Mouse (Mus musculus) CD8-positive naive resting alpha-beta T cell, adult 2 months (primary cell): ENCODE results near the gene Pdp2.
"Not testable (repeated sequence)": the region's sequence is repeated elsewhere in the genome, so short reads cannot be mapped to it uniquely, and the experiment has no call there.

ENCODE experiments used
- DNase-seq, 2 experiments: peaks; one replicate each; pipeline ENCODE4 v3.0.0; 2022; ENCODE audit warnings: low read depth in 2 of 2, low spot score in 2 of 2

Gene Pdp2

DNA sequence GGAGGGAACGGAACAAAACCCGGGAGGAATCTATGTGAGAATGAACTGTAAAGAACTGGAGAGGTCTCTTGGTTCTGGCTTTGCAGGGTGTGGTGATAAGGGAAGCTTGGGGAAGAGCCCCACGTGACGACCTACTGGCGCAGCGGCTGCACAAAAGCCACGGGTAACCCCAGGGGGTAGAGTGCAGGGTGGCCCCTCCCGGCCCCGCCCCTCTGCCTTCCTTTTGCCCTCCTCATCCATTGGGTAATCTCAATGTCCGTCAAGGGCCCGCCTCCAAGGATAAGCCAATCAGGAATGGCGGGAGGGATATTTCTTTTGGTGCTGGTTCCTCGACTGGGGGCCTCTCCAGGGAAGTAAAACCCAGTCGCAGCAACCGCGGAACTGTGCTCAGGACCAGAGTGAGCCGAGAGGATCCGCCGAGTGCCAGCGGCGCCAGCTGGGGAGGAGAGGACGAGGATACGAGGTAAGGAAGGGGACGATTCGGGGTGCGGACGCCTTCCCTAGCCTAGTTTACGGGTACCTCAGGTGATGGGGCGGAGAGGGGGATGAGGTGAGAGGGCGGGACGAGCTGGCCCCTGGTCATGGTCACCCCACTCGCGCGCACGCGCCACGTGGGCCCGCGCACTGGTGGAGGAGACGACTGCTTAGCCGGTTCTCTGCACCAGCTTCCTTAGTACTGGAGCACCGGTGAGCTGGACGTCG lies at the start of gene Pdp2:
Gene Pdp2 (plus strand): TSS at position 319 of the 702 bp plus-strand sequence.
- DNase-seq: peak; percentile 80 to 82

DNA sequence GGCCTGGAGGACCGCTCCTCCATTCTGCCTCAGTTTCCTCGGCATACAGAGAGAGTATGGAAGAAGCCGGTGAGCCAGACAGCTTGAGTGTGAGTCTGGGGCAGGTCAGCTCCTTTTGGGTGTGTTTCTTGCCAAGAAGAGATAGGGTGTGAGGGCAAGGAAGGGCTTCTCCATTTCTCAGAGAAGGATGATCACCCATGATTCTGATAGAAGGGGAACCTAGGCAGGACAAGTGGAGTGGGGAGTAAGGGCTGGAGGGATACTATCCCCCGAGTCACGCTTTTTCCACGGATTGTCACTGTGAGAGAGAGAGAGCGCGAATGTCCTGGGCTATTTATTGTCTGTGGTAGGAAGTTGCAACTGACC lies 49.8 kb upstream of the Pdp2 start:
- no peak for DNase-seq

DNA sequence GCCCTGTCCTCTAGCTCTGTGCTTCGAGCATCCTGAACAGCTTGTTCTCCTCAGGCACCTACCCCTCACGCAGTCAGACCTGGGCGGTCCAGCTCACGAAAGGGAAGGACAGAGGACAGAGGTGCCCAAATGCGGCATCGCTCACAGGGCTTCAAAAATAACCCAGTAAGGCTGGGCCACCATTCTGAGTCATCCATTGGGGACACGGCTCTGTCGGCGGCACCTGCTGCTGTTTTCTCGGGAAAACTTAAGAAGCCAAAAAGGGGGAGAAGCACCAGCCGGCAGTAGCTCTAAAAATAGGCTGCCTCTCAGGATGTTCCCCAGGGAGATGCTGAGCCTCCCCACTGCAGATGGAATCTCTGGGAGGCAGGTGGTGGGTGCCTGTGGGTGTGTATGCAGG lies 49.1 kb upstream of the Pdp2 start:
- DNase-seq: no peak

DNA sequence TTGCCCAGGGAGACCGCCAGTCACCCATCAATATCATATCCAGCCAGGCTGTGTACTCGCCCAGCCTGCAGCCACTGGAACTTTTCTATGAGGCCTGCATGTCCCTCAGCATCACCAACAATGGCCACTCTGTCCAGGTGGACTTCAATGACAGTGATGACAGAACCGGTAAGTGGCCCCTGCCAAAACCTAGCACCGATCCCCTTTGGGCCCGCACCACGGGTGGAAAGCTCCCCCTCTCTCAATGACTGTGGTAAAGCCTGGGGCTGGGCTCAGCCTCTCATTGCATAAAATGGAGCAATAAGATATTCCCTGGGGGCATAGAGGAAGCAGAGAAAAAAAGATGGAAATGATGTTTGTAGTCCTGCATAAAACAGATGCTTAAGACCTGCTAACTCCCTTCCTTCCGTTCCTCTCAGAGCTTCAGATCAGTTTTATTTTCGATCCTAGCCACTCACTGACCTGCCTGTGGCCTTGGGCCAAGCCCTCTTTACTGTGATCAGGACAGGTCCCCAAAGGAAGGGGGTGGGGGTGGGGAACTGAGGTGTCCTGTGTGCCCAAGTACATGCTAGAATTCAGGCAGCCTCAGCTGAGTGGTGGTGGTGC lies 47.7 kb upstream of the Pdp2 start:
- no peak for DNase-seq

DNA sequence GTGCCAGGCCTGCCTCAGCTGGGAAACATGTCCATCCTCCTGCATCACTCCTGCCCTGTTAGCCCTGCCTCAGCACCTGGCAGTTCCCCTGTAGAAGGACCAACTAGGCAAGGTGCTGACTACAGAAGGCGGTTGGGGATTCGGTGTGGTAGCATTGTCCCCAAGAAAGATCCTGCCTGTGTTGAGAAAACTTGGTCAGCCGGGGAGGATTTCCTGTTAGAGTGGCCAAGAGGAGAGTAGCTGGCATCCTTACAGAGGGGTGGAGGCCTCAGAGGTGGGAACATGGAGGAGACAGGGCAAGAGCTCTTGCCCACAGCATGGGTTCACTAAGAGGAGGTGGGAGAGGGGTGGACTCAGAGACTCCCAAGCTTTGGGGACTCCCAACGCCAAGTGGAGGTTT lies 36.1 kb upstream of the Pdp2 start:
- no peak for DNase-seq

DNA sequence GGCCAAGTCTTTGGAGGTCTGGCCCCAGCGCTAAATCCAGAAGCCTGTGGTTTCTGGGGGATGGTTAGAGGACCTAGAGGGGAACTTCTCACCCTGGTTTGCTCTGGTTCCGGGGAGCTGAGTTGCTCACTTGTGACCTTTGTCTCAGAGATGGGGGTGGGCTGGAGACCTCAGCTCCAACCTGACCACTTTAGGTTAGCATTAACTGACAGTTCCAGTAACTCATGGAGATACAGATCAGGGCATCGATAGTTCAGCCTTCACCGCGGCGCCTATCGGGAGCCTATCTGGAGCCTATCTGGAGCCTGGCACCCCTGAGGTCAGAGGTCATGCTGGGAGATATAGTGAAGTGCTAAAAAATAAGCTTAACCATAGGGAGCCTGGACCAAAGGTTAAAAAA lies 34.0 kb upstream of the Pdp2 start:
- DNase-seq: no peak

DNA sequence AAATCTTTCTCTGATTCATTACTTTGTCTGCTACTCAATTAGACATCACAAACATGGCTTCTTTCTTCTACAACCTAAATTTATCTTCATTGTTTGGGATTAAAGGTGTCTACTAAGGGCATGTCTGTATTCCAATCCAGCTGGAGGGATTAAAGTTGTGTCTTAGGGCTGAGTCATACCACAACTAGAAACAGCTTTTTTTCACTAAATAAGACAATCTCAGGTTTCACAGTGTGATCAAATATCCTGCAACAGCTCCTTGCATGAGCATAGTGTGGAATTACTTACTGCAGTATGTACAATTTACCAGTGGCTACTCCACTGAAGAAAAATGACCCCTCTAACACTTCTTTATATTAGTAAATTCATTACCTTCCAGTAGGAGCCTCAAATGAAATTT lies 30.5 kb upstream of the Pdp2 start:
- no peak for DNase-seq

DNA sequence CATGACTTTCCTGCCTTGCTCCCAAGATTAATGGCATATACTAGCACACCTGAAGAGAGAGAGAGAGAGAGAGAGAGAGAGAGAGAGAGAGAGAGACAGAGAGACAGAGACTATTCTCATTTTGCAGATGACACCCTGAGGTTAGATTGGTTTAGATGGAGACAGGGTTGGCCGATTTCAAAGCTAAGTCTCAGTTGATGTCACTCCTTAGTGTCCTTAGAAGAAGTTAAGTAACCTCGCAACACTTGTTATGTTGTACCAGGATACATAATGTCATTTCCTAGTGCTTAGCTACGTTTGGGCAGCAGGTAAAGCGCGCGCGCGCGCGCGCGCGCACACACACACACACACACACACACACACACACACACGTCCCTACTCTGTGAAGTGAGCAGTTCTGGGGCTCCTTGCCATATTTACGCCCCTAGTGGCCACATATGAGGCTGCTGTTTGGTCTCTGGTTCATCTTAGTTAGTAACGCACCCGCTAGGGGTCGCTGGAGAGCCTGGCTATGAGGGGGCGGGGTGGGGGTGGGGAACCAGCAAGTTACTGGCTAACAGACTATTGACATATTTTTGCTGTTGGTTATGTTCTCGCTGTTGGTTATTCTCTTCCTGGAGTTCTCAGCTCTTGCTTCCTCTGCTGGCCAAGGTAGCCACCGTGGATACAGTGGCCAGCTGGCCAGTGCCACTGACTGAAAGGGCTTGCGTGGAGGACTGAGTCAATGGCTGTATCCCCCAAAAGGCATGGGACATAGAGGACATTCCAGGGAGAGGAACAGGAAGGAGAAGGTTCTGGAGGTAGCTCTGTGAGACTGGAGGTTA lies 26.4 kb upstream of the Pdp2 start:
- peak; percentile 83 to 88 for DNase-seq

DNA sequence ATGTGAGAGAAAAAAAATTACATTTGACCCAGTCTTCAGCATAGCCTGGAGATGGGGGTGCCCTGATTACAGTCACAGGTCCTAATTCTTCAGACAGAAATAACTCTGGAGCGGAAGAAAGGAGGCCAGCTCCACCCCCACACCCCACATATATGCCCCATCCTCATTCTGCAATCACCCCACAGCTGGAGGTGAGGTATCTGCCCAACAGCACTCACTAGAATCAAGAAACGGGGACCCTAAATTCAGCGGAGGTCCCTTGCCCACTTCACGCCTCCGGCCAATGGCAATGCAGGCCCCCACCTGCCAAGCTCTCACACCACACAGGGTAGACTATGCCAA lies 25.8 kb upstream of the Pdp2 start:
- DNase-seq: no peak

DNA sequence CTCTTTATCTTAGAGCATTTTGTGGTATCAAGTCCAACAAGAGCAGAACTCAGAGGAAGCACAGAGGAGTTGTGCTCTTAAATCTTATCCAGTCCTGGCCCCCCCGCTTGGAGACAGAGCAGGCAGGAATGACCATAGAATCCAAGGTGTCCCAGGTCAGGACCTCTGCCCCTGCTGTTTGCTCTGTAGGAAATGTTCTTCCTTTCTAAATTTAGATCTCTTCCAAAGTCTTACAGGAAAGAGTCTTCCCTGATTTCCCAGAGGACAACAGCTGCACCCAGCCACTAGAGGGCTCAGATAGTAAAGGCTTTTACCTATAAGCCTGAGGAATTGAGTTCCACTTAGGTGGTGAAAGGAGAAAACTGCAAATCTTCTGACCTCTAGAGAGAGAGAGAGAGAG lies 21.7 kb upstream of the Pdp2 start:
- DNase-seq: no peak

DNA sequence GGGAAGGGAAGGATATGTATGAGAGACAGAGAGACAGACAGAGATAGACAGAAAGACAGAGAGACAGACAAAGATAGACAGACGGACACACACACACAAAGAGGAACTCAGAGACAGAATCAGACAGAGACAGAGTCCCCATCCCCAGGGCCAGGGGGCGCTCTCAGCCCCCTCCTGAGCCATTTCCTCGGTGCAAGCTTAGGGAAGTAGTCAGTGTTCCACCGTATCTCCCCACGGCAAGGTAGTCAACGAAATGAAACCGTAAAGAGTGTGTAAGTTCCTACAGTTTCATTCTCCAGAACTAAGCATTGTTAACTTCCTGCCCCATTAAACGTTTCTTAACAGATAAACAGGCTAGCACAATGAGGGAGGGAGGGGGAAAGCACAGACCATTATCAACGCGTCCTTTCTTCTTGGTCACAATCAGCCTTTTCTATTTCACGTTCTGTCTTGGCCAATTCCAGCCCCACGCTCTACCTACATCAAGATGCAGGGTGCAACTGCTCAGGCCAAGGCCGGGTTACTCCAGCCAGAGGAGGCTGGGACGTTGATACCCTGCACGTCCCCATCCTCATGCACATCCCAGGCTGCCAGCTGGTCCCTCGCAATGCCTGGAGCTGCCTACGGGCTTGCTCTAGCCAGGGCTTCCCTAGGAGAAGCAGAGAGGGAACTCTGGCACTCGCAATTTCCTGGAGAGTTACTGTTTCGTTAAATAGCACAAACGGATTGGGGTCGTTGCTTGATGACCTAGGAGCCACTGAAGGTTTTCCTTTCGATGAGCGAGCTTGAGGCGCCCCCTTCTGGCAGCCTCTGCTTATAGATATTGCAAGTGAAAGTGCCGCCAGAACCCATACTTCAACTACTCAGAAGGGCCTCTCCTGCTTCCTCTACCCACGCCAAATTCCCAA lies 20.6 kb upstream of the Pdp2 start:
- peak; percentile 76 to 84 for DNase-seq

DNA sequence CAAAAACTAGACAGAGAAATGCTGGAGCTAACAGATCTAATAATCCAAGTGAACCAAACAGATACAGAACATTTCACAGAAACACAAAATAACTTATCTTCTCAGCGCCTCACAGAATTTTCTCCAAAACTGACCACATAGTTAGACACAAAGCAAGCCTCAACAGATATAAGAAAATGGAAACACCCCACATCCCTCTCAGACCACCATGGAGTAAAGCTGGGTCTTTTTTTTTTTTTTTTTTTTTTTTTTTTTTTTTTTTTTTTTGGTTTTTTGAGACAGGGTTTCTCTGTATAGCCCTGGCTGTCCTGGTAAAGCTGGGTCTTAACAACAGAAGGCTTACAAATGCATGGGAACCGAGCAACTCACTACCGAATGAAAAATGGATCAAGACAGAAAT lies 14.4 kb upstream of the Pdp2 start:
- DNase-seq: no peak

DNA sequence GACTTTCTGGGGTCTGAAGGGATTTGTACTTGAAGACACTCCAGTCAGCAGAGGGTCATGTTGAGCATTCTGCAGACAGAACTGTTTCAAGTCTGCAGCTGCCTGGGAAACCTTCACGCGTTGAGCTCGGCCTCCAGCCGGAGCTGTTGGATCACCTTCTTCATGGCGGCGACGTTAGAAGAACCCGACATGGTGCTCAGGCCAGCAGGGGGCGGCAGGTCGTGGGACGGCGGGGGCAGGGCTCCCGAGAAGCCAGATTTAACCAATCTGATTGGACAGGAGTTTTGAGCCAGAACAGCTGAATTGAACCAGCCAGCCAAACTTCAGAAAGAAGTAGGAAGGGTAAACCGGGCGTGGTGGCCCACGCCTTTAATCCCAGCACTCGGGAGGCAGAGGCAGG lies 13.6 kb upstream of the Pdp2 start:
- not testable (repeated sequence) for DNase-seq

DNA sequence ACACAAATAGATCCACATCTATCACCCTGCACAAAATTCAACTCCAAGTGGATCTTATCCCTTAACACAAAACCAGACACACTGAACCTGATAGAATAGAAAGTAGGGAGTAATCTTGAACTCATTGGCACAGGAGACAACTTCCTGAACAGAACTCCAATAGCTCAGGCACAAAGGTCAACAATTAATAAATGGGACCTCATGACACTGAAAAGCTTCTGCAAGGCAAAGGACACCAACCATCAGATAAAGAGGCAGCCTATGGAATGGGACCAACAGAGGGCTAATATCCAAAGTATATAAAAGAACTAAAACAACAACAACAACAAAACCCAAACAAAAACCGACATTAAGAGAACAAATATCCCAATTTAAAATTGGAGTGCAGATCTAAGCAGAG lies 6.7 kb upstream of the Pdp2 start:
- no peak for DNase-seq

DNA sequence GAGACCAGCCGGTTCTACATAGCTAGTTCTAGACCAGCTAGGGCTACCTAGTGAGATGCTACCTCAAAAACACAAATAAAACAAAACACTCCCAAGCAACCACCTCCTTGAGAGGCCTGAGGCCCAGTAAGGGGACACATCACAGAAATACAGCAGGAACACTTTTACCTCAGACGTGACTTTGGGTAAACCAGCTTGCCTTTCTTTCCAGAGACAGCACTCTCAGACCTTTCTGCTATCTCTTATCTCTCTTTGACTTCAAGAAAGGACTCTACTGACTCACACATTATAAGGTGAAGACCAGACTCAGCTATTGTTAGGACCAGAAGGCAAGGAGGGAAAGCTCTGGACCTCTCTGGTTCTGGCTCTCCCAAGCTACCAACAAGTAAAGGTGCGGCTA lies 967 bp upstream of the Pdp2 start:
- DNase-seq: no peak

DNA sequence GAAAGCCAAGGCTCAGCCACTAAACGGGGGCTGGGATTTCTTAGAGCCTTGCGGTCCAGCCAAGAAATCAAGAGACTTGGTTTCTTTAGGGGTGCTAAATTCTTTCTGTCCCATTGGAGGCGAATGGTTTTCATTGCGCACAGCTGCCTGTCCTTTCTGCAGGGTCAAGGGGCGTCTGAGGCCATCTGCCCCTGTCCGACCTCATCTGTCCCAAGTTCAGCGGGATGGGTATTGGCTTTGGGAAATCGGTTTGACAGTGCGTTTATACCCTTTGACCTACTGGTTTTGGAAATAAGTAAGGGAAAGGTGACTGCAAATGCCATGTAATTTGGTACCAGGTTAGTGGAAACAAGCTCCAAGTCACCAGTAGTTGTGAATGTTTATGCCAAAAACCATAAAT lies 605 bp downstream of the Pdp2 start:
- DNase-seq: no peak

DNA sequence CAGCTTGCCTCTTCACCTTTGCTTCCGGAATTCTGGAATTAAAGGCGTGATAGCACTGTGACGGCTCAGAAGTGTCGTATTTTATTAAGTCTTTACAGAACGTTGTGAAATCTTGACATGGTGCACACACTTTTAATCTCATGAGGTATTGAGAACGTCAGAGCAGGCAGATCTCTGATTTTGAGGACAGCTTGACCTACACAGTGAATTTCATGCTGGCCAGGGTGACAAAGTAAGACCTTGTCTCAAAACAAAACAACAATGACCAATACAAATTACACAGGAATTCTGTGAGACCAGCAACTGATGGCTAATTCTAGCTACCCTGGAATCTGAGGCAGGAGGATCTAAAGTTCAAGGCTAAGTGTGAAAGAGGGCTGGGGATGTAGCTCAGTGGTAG lies 1.3 kb downstream of the Pdp2 start:
- DNase-seq: no peak

DNA sequence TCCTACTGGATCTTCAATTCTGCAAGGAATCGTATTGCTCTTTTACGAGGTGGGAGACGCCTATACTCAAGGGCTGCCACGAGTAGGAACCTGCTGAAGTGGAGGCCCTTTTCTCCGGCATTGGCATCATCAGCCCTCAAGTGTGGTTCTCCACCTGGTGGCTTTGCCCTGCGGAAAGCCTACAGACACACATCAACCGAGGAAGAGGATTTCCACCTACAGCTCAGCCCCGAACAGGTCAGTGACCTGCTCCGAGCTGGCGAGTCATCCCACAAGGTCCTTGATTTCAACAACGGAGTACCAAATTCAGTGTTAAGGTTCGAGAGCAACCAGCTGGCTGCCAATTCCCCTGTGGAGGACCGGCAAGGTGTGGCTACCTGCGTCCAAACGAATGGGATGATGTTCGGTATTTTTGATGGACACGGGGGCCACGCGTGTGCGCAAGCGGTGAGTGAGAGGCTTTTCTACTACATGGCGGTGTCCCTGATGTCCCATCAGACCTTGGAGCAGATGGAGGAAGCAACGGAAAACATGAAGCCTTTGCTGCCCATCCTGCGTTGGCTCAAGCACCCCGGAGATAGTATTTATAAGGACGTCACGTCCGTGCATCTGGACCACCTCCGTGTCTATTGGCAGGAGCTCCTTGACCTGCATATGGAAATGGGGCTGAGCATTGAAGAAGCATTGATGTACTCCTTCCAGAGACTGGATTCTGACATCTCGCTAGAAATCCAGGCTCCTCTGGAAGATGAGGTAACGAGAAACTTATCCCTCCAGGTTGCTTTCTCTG lies 2.5 kb downstream of the Pdp2 start:
- no peak for DNase-seq

DNA sequence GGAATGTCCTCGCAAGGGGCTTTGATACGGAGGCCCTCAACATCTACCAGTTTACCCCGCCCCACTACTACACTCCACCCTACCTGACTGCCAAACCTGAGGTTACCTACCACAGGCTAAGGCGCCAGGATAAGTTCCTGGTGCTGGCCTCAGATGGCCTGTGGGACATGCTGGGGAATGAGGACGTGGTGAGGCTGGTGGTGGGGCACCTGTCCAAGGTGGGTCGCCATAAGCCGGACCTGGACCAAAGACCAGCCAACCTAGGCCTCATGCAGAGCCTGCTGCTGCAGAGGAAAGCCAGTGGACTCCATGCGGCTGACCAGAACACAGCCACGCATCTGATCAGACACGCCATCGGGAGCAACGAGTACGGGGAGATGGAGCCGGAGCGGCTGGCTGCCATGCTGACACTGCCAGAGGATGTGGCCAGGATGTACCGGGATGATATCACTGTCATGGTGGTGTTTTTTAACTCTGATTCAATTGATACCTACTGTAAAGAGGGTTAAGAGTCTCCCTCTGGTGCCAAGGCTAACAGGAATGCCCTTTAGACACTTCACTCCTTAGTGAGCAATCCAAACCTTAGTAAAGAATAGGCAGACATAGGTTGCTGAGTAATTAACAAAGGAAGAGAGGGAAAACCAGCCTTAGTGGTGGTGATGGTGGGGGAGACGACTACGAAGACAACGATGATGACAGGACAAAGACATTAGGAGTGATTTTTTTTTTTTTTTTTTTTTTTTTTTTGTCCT lies 3.5 kb downstream of the Pdp2 start:
- DNase-seq: no peak
